Mouse (Mus musculus) mesoderm, embryonic 11.5 days (tissue): ENCODE results near the gene Dgcr8.

Experiments used
- DNase-seq: peaks from one replicate; pipeline ENCODE4 v3.0.0-alpha.2; 2012; ENCODE audit warnings: low read depth, low spot score

Gene Dgcr8

GRCm38 (mm10) chr16:18220856-18221542 lies 68.0 kb downstream of the Dgcr8 start:
- DNase-seq = no peak

- DNase-seq = no peak
These were observed 69.0 kb downstream of the Dgcr8 start for GRCm38 (mm10) chr16:18220001-18220400.

- no peak for DNase-seq
These were observed 70.5 kb downstream of the Dgcr8 start for GRCm38 (mm10) chr16:18218580-18218996.

- no peak for DNase-seq
These were observed 71.5 kb downstream of the Dgcr8 start, which contains the start of gene Ccdc188 for GRCm38 (mm10) chr16:18217579-18217978. Ccdc188 (plus strand) TSS chr16:18217879.

GRCm38 (mm10) chr16:18214858-18215257 lies 74.2 kb downstream of the Dgcr8 start:
- DNase-seq = no peak

- DNase-seq = peak; percentile 90
These were observed 75.4 kb downstream of the Dgcr8 start for GRCm38 (mm10) chr16:18213689-18214088.

- DNase-seq = peak; percentile 88
These were observed 77.5 kb downstream of the Dgcr8 start for GRCm38 (mm10) chr16:18211417-18212171.

GRCm38 (mm10) chr16:18210701-18211416 lies 78.2 kb downstream of the Dgcr8 start:
- DNase-seq = peak; percentile 70
